Mouse (Mus musculus): Measurements from ENCODE around the gene Llgl2.

GRCm38 (mm10) chr11:115819915-115820623, 3.8 kb upstream of the Llgl2 start:
- TF ChIP-seq POLR2A (IDR thresholded peaks at IDR 0.05; ENCODE audit: low read depth, low read length) (no peak), CTCF (IDR thresholded peaks at IDR 0.05; ENCODE audit: extremely low read depth, insufficient read depth, insufficient read length, insufficient replicate concordance) (no peak)
